Mouse (Mus musculus): Measurements from ENCODE around the gene Sarnp. TPM values are rescaled to one million over a fixed set of nuclear protein-coding genes. Genes with fewer than 3 reads are reported as not detected.

The Sarnp gene
- polyA plus RNA-seq, 1 experiment from 2014 or later = 143 TPM

DNA sequence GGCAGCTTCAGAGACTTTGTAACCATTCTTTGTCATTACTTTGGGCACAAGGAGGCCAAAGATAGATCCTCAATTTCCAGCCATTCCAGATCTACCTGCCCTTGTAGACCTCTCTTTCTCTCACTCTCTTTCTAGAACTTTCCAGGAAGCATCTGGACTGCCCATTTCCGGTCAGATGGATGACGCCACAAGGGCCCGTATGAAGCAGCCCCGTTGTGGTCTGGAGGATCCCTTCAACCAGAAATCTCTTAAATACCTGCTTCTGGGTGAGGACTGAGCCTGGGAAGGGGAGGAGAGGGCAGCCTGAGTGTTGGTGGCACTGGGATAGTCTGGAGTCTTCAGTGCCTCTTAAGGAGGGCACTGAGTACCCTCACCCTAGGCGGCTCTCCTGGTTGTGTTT, 22.7 kb upstream of the Sarnp start:
- 93% methylated on average over 5 of the region's 5 CpGs for WGBS
- 0 out of 2 replicates have a peak, but pooled peaks cover 4% of the 10 kb centered on the region for H3K36me3 ChIP-seq (ENCODE audit: control insufficient read depth, insufficient read depth, low read length)
- no peaks in the 10 kb centered on the region for H3K4me1 ChIP-seq (ENCODE audit: control insufficient read depth, insufficient read depth, low read length)
- H3K27ac ChIP-seq (ENCODE audit: low read length) = no peak overlapping the region
- H3K27me3 ChIP-seq (ENCODE audit: control insufficient read depth, insufficient read depth, low read depth, low read length) = no peaks in the 10 kb centered on the region
- H3K4me3 ChIP-seq (ENCODE audit: low read depth, low read length) = no peak overlapping the region
- H3K9me3 ChIP-seq (replicated peaks; ENCODE audit: control insufficient read depth, low read length, poor library complexity, severe bottlenecking) = no peaks in the 10 kb centered on the region
- no peak overlapping the region for H3K9ac ChIP-seq (ENCODE audit: low read depth, low read length)
- no peak overlapping the region for H3K4me2 ChIP-seq (ENCODE audit: low read length)
- ATAC-seq = no peak

DNA sequence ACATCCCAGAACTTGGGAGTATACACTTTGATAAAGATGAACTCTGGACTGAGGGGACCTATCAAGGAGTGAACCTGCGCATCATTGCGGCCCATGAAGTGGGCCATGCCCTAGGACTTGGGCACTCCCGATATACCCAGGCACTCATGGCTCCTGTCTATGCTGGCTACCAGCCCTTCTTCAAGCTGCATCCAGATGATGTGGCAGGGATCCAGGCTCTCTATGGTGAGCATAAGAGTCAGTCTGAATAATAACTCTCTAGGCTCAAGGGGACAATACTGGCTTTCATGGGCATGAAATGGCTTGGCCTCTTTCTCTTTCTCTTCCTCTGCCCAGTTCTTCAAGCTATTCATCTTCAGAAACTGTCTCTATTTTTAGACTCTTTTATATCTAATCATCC, 21.6 kb upstream of the Sarnp start:
- 93% methylated on average over 3 of the region's 3 CpGs for WGBS
- Histone ChIP-seq H3K27ac (ENCODE audit: low read length) (no peak overlapping the region), H3K9ac (ENCODE audit: low read depth, low read length) (no peak overlapping the region)

DNA sequence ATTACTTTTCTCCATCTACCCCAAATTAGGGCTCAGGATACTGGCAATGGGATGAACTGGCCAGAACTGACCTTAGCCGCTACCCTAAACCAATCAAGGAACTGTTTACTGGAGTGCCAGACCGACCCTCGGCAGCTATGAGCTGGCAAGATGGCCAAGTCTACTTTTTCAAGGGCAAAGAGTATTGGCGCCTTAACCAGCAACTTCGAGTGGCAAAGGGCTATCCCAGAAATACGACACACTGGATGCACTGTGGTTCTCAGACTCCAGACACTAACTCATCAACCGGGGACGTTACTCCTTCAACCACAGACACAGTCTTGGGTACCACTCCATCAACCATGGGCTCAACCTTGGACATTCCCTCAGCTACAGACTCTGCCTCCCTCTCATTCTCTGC, 18.5 kb upstream of the Sarnp start:
- Histone ChIP-seq H3K9me3 (replicated peaks; ENCODE audit: control insufficient read depth, low read length, poor library complexity, severe bottlenecking) (no peaks in the 10 kb centered on the region), H3K4me3 (ENCODE audit: low read depth, low read length) (no peak overlapping the region), H3K27me3 (ENCODE audit: control insufficient read depth, insufficient read depth, low read depth, low read length) (no peaks in the 10 kb centered on the region), H3K27ac (ENCODE audit: low read length) (no peak overlapping the region), H3K4me2 (ENCODE audit: low read length) (no peak overlapping the region), H3K4me1 (ENCODE audit: control insufficient read depth, insufficient read depth, low read length) (peaks cover 12% of the 10 kb centered on the region), H3K9ac (ENCODE audit: low read depth, low read length) (no peak overlapping the region), H3K36me3 (ENCODE audit: control insufficient read depth, insufficient read depth, low read length) (peaks cover 9% of the 10 kb centered on the region; the same call in 1 of the 2 replicates)
- WGBS = 94% methylated on average over 8 of the region's 8 CpGs
- ATAC-seq = no peak

More for the DNA sequence above, 21.6 kb upstream of the Sarnp start:
- no peak overlapping the region for H3K4me3 ChIP-seq (ENCODE audit: low read depth, low read length)
- no peaks in the 10 kb centered on the region for H3K9me3 ChIP-seq (replicated peaks; ENCODE audit: control insufficient read depth, low read length, poor library complexity, severe bottlenecking)
- H3K27me3 ChIP-seq (ENCODE audit: control insufficient read depth, insufficient read depth, low read depth, low read length) = no peaks in the 10 kb centered on the region
- ATAC-seq = no peak
- H3K36me3 ChIP-seq (ENCODE audit: control insufficient read depth, insufficient read depth, low read length) = peaks cover 6% of the 10 kb centered on the region; the same call in 1 of the 2 replicates
- H3K4me1 ChIP-seq (ENCODE audit: control insufficient read depth, insufficient read depth, low read length) = no peaks in the 10 kb centered on the region
- no peak overlapping the region for H3K4me2 ChIP-seq (ENCODE audit: low read length)

DNA sequence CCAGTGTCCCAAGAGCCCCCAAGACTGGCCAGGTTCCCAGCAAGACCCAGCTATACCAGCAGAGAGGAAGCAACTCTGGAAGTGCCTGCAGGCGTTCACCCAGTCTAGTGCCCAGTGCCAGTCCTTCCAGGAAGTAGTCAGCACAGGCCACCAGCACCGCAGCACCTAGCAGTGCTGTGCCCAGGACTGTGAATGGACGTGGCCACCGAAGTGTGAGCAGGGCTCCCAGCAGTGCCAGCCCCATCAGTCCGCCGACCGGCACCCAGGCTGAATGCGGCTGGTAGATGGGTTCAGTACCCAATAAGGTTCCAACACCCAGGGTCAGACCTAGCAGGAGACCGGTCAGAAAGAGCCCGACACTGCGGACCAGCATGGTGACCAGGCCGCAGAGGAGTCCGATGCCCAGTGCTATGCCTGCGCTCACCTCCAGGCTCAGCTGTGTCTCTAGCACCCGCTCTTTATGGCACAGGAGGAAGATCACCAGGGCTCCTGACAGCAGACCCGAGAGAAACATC, 15.1 kb upstream of the Sarnp start:
- Histone ChIP-seq H3K27ac (ENCODE audit: low read length) (no peak overlapping the region), H3K4me1 (ENCODE audit: control insufficient read depth, insufficient read depth, low read length) (peaks cover 23% of the 10 kb centered on the region), H3K4me3 (ENCODE audit: low read depth, low read length) (no peak overlapping the region), H3K9ac (ENCODE audit: low read depth, low read length) (0 out of 2 replicates have a peak overlapping the region, but pooled peaks have one; percentile 2), H3K9me3 (replicated peaks; ENCODE audit: control insufficient read depth, low read length, poor library complexity, severe bottlenecking) (no peaks in the 10 kb centered on the region), H3K4me2 (ENCODE audit: low read length) (no peak overlapping the region), H3K27me3 (ENCODE audit: control insufficient read depth, insufficient read depth, low read depth, low read length) (no peaks in the 10 kb centered on the region), H3K36me3 (ENCODE audit: control insufficient read depth, insufficient read depth, low read length) (peaks cover 9% of the 10 kb centered on the region; the same call in 1 of the 2 replicates)
- WGBS = 87% methylated on average over 16 of the region's 16 CpGs
- no peak for ATAC-seq

DNA sequence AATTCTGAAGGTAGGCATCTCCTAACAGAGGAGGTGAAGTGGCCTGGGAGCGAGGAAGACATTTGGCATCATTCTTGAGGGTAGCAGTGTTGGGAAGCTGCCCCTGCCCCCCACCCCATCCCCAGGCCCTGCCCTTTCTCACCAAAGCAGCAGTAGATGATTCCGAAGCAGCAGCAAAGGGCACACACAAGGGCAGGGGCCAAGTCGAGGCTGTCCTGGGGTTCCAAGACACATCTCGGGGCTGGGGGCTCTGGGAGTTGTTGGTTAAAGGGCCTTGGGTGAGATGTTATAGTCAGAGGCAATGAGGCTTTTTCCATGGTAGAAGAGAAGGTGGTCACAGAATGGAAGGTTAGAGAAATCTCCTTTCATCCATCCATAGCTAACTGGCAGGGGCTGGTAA, 14.2 kb upstream of the Sarnp start:
- WGBS = 66% methylated on average over 4 of the region's 4 CpGs
- Histone ChIP-seq H3K9ac (ENCODE audit: low read depth, low read length) (peak overlapping the region; percentile 88), H3K4me2 (ENCODE audit: low read length) (peak overlapping the region; percentile 59), H3K27ac (ENCODE audit: low read length) (no peak overlapping the region; the same call in 1 of the 2 replicates), H3K9me3 (replicated peaks; ENCODE audit: control insufficient read depth, low read length, poor library complexity, severe bottlenecking) (no peaks in the 10 kb centered on the region), H3K4me3 (ENCODE audit: low read depth, low read length) (peak overlapping the region; percentile 74), H3K27me3 (ENCODE audit: control insufficient read depth, insufficient read depth, low read depth, low read length) (no peaks in the 10 kb centered on the region), H3K4me1 (ENCODE audit: control insufficient read depth, insufficient read depth, low read length) (peaks cover 33% of the 10 kb centered on the region), H3K36me3 (ENCODE audit: control insufficient read depth, insufficient read depth, low read length) (peaks cover 9% of the 10 kb centered on the region; the same call in 1 of the 2 replicates)
- ATAC-seq = no peak

DNA sequence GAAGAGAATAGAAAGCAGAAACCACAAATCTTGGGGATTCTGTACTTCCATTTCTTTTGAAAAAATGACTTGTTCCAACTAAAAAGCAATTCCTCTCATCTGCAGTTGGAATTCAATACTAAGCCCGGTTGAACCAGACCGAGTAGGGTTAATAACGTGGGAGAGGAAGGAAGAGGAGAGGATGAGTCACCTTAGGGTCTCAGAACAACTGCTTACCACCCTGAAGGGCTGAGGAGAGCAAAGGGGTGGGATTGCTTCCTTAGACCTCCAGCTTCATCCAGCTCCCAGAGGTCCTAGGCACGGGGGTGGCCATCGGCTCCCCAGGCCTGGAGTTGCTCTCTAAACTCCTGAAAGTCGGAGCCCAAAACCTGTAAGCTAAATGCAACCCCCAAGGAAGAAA, 13.8 kb upstream of the Sarnp start:
- no peak for ATAC-seq
- H3K36me3 ChIP-seq (ENCODE audit: control insufficient read depth, insufficient read depth, low read length) = peaks cover 5% of the 10 kb centered on the region; the same call in 1 of the 2 replicates
- 18% methylated on average over 6 of the region's 6 CpGs for WGBS
- peak overlapping the region; percentile 97 for H3K27ac ChIP-seq (ENCODE audit: low read length)
- peak overlapping the region; percentile 59 for H3K4me2 ChIP-seq (ENCODE audit: low read length)
- no peaks in the 10 kb centered on the region for H3K27me3 ChIP-seq (ENCODE audit: control insufficient read depth, insufficient read depth, low read depth, low read length)
- H3K4me3 ChIP-seq (ENCODE audit: low read depth, low read length) = peak overlapping the region; percentile 74
- H3K9ac ChIP-seq (ENCODE audit: low read depth, low read length) = peak overlapping the region; percentile 88
- H3K4me1 ChIP-seq (ENCODE audit: control insufficient read depth, insufficient read depth, low read length) = peaks cover 36% of the 10 kb centered on the region
- H3K9me3 ChIP-seq (replicated peaks; ENCODE audit: control insufficient read depth, low read length, poor library complexity, severe bottlenecking) = no peaks in the 10 kb centered on the region

DNA sequence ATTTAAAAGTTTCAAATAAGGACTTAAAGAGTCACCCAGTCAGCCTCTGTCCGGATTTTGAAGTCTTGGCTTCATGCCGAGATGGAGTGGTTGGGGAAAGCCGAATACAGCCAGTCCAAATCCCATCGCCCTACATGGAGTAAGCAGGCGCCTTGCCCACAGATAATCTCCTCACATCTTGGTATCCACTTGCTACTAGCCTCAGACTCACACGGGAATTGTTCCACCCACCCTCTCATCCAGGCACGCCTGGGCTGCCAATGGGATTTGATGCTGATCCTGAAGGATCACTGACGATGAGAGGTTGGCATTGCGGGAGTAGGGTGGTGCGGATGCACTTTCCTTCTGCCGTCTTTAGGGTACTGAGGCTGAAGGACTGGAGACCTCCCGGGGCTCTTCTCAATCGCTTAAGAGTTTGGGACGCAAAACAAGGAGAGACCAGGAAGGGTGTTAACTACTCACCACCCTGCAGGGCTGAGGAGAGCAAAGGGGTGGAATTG, 13.3 kb upstream of the Sarnp start, which contains the start of gene Dnajc14:
Dnajc14 (plus strand) TSS at position 292 of the 500 bp plus-strand sequence.
- peak within 1 kb of the TSS; percentile 59 for H3K4me2 ChIP-seq (ENCODE audit: low read length)
- no peaks in the 10 kb centered on the region for H3K27me3 ChIP-seq (ENCODE audit: control insufficient read depth, insufficient read depth, low read depth, low read length)
- H3K4me3 ChIP-seq (ENCODE audit: low read depth, low read length) = peak within 1 kb of the TSS; percentile 74
- H3K4me1 ChIP-seq (ENCODE audit: control insufficient read depth, insufficient read depth, low read length) = peaks cover 41% of the 10 kb centered on the region
- no peaks in the 10 kb centered on the region for H3K9me3 ChIP-seq (replicated peaks; ENCODE audit: control insufficient read depth, low read length, poor library complexity, severe bottlenecking)
- WGBS = 0% methylated on average over 14 of the region's 14 CpGs
- H3K36me3 ChIP-seq (ENCODE audit: control insufficient read depth, insufficient read depth, low read length) = peaks cover 5% of the 10 kb centered on the region; the same call in 1 of the 2 replicates
- peak; percentile 16 for ATAC-seq
- H3K27ac ChIP-seq (ENCODE audit: low read length) = peak within 1 kb of the TSS; percentile 97
- H3K9ac ChIP-seq (ENCODE audit: low read depth, low read length) = peak within 1 kb of the TSS; percentile 88

DNA sequence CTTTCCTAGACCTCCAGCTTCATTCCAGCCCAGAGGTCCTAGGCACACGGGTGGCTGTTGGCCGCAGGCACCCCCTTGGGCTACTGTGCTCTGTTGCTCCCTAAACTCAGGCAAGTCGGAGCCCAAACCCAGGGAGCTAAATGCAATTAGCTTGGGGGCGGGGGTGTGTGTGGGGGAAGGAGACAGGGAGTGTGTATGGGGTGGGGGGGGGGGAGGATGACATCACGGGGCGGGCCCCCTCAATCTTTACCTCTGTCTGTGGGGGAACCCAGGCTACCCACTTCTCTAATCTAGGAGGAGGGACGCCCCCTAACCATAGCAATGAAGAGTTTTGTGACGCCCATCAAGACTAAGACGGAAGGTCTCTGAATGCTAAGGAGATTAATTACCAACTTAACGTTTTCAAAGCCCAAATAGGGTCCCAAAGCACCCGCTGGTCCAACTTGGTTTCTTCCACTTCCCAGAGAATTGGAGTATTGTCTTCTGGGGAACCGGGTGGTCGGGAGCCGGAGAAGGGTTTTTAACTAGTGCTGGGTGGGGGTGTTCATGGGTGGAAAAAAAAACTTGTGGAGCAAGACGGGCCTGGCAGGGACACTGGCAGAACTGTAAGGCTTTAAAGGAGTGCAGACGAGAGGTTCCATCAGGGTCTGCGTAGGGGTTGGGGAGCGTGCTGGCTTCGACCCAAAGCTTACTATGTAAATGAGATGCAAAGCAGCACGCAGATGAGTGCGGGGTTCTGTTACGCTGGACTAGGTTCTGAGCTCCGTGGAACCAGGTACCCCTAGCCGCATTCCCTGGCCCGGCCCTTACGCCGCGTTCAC, 12.7 kb upstream of the Sarnp start, which contains the start of gene Tmem198b:
Tmem198b (minus strand) TSS at position 100 of the 821 bp plus-strand sequence.
- peak; percentile 73 for ATAC-seq
- Histone ChIP-seq H3K36me3 (ENCODE audit: control insufficient read depth, insufficient read depth, low read length) (peaks cover 5% of the 10 kb centered on the region; the same call in 1 of the 2 replicates), H3K9me3 (replicated peaks; ENCODE audit: control insufficient read depth, low read length, poor library complexity, severe bottlenecking) (no peaks in the 10 kb centered on the region), H3K27me3 (ENCODE audit: control insufficient read depth, insufficient read depth, low read depth, low read length) (no peaks in the 10 kb centered on the region), H3K4me3 (ENCODE audit: low read depth, low read length) (peak within 1 kb of the TSS; percentile 74), H3K4me2 (ENCODE audit: low read length) (peak within 1 kb of the TSS; percentile 59), H3K9ac (ENCODE audit: low read depth, low read length) (peak within 1 kb of the TSS; percentile 88), H3K27ac (ENCODE audit: low read length) (peak within 1 kb of the TSS; percentile 97), H3K4me1 (ENCODE audit: control insufficient read depth, insufficient read depth, low read length) (peaks cover 47% of the 10 kb centered on the region)
- under 1% methylated on average over 27 of the region's 28 CpGs for WGBS
